Mouse (Mus musculus) liver, embryonic 14.5 days (tissue): ENCODE results near the gene Foxn3.

ENCODE experiments used
- CTCF ChIP-seq: IDR thresholded peaks from 2 replicates; pipeline ENCODE4 v1.5.1; 2016; ENCODE audit warnings: antibody characterized with exemption, low read depth, control low read depth
- EP300 ChIP-seq: IDR thresholded peaks from 2 replicates; pipeline ENCODE4 v1.6.1; 2016; ENCODE audit warnings: antibody characterized with exemption, low read depth

DNA sequence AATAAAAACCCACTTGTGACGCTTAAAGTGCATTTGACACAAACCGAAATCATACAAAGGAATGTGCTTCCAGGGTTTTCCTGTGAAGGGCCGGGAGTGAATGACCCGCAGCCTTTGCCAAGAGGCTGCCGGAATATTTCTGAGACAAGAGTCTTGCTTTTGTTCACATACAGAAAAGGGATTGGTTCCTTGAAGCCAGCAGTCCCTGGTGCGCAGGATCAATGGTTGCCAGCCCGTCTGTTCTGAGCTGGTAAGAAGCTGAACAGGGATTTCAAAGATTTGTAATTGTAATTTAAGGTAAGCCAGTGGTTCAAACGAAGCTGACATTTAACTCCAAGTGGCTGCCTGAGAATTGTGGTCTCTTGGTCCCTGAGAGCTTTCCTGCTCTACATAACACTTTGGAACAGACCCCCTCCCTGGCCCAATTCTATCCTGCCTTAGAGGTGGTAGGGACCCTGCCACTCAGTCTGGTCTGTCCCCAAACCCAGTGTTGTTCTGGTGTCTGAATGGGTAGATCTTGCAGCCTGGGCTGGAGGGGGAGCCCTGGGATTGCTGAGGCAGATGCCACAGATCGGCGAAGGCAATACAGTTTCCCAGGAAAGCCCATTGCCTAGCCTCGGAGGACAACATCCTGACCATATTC, 388.3 kb downstream of the Foxn3 start:
- TF ChIP-seq CTCF (no peak), EP300 (no peak)
